Mouse (Mus musculus) lung, postnatal 0 days (tissue): ENCODE results near the gene Arl4c.

Experiments used
- CTCF ChIP-seq: IDR thresholded peaks from 2 replicates; pipeline ENCODE4 v1.5.1; 2016; ENCODE audit warnings: antibody characterized with exemption, mild to moderate bottlenecking
- EP300 ChIP-seq: IDR thresholded peaks from 2 replicates; pipeline ENCODE4 v1.6.1; 2016; ENCODE audit warnings: antibody characterized with exemption, mild to moderate bottlenecking, control low read depth

DNA sequence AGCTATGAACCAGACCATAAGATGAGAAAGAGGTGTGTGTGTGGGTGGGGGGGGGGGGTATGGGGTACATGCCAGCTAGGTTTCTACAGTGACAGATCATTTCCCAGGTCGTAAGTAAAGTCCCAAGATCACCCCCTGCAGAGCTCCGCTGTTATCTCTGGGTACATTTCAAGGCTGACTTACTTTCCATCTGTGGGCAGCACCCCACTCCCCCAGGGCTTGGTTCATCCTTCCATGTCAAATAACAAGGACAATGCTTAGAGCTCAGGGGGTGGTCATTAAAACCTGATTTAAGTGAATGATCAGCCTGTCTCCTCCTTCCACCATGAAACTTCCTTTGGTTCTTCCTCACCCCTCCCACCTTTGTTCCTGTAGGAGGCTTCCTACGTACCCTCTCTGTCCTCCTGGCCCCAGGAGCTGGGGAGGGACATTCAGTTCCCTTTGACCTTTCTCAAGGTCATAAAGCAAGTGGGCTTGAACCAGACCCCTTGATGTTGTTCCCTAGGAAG is 23.7 kb downstream of the Arl4c start:
- TF ChIP-seq CTCF (no peak), EP300 (no peak)
